Mouse (Mus musculus) liver, adult 2 months (tissue): ENCODE data around the gene Chka. TPM values are rescaled to one million over a fixed set of nuclear protein-coding genes. Genes with fewer than 3 reads are reported as not detected.

Experiments used
- DNase-seq: peaks from one replicate; pipeline ENCODE4 v3.0.0-alpha.2; 2011; ENCODE audit warnings: low read depth, low spot score; ENCODE audit errors: extremely low read depth
- H3K27ac ChIP-seq: fragments of 200-500 bp; replicated peaks from 2 replicates; pipeline ENCODE4 v1.5.1; 2012; ENCODE audit warnings: low read depth, mild to moderate bottlenecking, control low read depth, inconsistent platforms, low read length; ENCODE audit not compliant: insufficient read depth
- H3K27me3 ChIP-seq: fragments of 200-500 bp; 2 replicates; pipeline ENCODE4 v1.6.1; 2012; ENCODE audit warnings: mild to moderate bottlenecking, moderate library complexity, low read length, inconsistent platforms; ENCODE audit not compliant: control insufficient read depth, insufficient read depth
- H3K36me3 ChIP-seq: fragments of 200-500 bp; 2 replicates; pipeline ENCODE4 v1.6.1; 2012; ENCODE audit warnings: low read length, inconsistent platforms; ENCODE audit not compliant: control insufficient read depth, insufficient read depth
- H3K4me1 ChIP-seq: fragments of 200-500 bp; 2 replicates; pipeline ENCODE4 v1.6.1; 2011; ENCODE audit warnings: low read length; ENCODE audit not compliant: control insufficient read depth, insufficient read depth
- H3K4me3 ChIP-seq: fragments of 200-500 bp; 2 replicates; pipeline ENCODE4 v1.5.1; 2011; ENCODE audit warnings: low read depth, mild to moderate bottlenecking, control low read depth, low read length, moderate library complexity; ENCODE audit not compliant: insufficient read depth
- H3K79me2 ChIP-seq: fragments of 200-500 bp; 2 replicates; pipeline ENCODE4 v1.6.1; 2012; ENCODE audit warnings: inconsistent platforms, mild to moderate bottlenecking, low read length, moderate library complexity; ENCODE audit not compliant: control insufficient read depth, insufficient read depth
- H3K9ac ChIP-seq: fragments of 200-500 bp; 2 replicates; pipeline ENCODE4 v1.6.1; 2012; ENCODE audit warnings: low read depth, mild to moderate bottlenecking, control low read depth, inconsistent platforms, low read length
- CTCF ChIP-seq: fragments of 200-500 bp; IDR thresholded peaks from 2 replicates; pipeline ENCODE4 v1.5.1; 2011; ENCODE audit warnings: low read depth, low read length, control low read depth
- POLR2A ChIP-seq: fragments of 200-500 bp; IDR thresholded peaks from 2 replicates; pipeline ENCODE4 v1.6.1; 2011; ENCODE audit warnings: low read length, control low read depth; ENCODE audit not compliant: insufficient read depth; ENCODE audit errors: extremely low read depth
- WGBS: fragments of 180-500 bp; shearing (Covaris S2); methylation state at CpG from one replicate; pipeline ENCODE4 v1.1.7; 2018; 5-methylcytosine and 5-hydroxymethylcytosine counted together
- polyA plus RNA-seq: library from polyadenylated mRNA; depleted of rRNA; stranded (reverse); fragments of >200 nt; gene quantifications from 2 replicates; pipeline ENCODE4 v1.2.3, GENCODE M21; 2012
- total RNA-seq: library from RNA; depleted of rRNA; stranded (reverse); fragments of >200 nt; gene quantifications from 2 replicates; pipeline ENCODE4 v1.2.3, GENCODE M21; 2014

The Chka gene
- total and polyA plus RNA-seq, 2 experiments, result 11.9 to 56.7 TPM

DNA sequence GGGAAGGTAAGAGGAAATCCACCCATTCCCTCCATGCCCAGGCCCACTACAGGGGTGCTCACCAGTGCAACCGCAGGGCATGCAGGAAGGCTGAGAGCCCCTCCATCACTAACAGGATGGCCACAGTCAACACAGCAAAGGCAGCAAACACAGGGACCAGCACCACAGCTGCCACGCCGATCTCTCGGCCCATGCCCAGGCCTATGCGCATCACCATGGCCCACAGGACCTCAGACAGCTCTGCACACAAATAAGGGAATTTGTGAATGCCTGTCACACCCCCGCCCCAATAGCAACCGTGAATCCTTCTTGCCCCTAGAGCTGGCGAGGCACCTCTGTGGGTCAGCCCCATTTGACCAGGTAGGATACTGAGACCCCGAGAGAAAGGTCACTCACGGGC lies 44.6 kb downstream of the Chka start:
- DNase-seq, result no peak
- Histone ChIP-seq H3K9ac (no peak overlapping the region), H3K27me3 (no peaks in the 10 kb centered on the region), H3K36me3 (peaks cover 15% of the 10 kb centered on the region), H3K27ac (no peak overlapping the region), H3K4me1 (peaks cover 8% of the 10 kb centered on the region), H3K79me2 (no peaks in the 10 kb centered on the region), H3K4me3 (no peak overlapping the region)
- no peak for TF ChIP-seq CTCF
- TF ChIP-seq POLR2A, result no peak
- 90% methylated on average over 10 of the region's 10 CpGs for WGBS

DNA sequence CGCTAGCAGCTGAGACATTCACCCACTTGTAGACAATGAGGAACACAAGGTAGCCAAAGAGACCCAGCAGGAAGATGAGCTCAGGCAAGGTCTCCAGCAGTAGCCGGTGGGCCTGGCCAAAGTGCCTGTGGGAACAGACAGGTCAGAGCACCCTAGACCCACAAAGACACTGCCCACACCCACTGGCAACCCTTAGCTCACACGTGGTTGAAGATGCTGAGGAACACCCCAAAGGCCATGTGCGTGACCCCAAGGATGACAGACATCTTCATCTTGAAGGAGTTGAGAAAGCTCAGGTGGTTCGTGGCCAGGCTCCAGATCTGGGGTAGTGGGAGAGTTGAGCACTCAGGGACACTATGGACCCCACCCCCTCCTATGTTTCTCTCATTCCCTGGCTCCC lies 46.0 kb downstream of the Chka start:
- Histone ChIP-seq H3K27me3 (no peaks in the 10 kb centered on the region), H3K9ac (no peak overlapping the region), H3K27ac (no peak overlapping the region), H3K36me3 (peaks cover 12% of the 10 kb centered on the region; the same call in 1 of the 2 replicates), H3K4me3 (no peak overlapping the region), H3K79me2 (no peaks in the 10 kb centered on the region), H3K4me1 (peaks cover 8% of the 10 kb centered on the region)
- no peak for DNase-seq
- 89% methylated on average over 5 of the region's 5 CpGs for WGBS
- no peak for TF ChIP-seq POLR2A
- TF ChIP-seq CTCF, result no peak

DNA sequence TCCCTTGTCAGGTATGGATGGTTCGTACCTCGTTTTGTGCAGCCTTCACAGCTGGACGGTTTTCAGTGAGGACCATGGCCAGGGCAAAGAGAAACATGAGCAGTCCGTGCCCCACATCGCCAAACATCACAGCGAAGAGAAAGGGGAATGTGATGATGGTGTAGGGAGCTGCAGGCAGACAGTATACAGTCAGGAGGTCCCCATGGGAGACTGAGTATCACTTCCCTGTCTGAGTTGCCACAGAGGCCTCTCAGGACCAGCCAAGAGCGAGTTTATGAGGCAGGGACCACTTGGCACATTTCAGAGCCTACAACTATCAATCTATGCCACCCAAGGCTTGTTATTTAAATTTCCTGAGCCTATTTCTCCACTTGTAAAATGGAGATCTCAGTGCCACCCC lies 47.4 kb downstream of the Chka start:
- peaks cover 9% of the 10 kb centered on the region; the same call in 1 of the 2 replicates for H3K36me3 ChIP-seq
- no peak for DNase-seq
- WGBS, result 85% methylated on average over 7 of the region's 7 CpGs
- no peaks in the 10 kb centered on the region for H3K27me3 ChIP-seq
- H3K4me1 ChIP-seq, result peaks cover 8% of the 10 kb centered on the region
- H3K4me3 ChIP-seq, result no peak overlapping the region
- no peak overlapping the region for H3K9ac ChIP-seq
- peaks cover 4% of the 10 kb centered on the region; the same call in 1 of the 2 replicates for H3K79me2 ChIP-seq
- no peak for TF ChIP-seq CTCF
- no peak for TF ChIP-seq POLR2A
- no peak overlapping the region for H3K27ac ChIP-seq

DNA sequence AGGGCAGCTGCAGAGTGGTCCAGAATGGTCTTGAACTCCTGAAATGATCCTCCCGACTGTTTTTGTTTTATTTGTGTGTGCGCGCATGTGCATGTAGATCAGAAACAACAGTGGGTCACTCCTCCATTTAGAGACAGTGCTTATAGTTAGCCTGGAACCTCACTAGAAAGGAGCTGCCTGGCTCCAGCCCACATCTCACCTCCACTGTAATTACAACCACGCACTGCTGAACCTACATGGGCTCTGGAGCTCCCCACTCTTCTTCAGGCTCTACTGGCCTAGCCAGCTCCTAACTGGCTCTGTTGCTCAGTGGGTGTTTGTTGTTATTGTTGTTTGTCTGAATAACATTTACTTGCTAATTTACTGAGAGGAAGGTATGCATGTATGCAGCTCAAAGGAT lies 48.0 kb downstream of the Chka start:
- 94% methylated on average over 4 of the region's 4 CpGs for WGBS
- Histone ChIP-seq H3K27ac (no peak overlapping the region), H3K4me3 (no peak overlapping the region), H3K79me2 (peaks cover 4% of the 10 kb centered on the region; the same call in 1 of the 2 replicates), H3K36me3 (peaks cover 9% of the 10 kb centered on the region; the same call in 1 of the 2 replicates), H3K4me1 (peaks cover 4% of the 10 kb centered on the region), H3K27me3 (no peaks in the 10 kb centered on the region), H3K9ac (no peak overlapping the region)
- no peak for DNase-seq
- TF ChIP-seq CTCF (no peak), POLR2A (no peak)

DNA sequence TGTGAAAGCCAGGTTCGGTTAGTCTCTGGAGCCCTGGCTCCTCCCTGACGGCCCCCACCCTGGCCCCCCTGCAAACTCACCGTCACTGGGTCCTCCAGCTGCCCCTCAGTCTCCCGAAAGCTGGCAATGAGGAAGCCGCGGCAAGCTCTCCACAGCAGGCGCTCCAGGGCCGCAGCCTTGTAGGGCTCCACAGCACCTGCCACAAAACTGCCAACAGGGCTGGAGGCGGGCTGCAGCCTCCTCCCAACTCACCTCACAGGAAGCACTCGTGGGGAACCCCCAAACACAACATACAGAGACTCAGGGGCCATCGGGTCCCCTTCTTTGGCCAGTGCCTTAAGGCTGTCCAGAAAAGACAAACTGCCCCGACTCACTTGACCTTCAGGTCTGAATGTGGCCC lies 51.4 kb downstream of the Chka start:
- peaks cover 4% of the 10 kb centered on the region; the same call in 1 of the 2 replicates for H3K79me2 ChIP-seq
- peaks cover 14% of the 10 kb centered on the region for H3K4me1 ChIP-seq
- H3K36me3 ChIP-seq, result peaks cover 4% of the 10 kb centered on the region; the same call in 1 of the 2 replicates
- H3K9ac ChIP-seq, result no peak overlapping the region
- 90% methylated on average over 12 of the region's 12 CpGs for WGBS
- H3K4me3 ChIP-seq, result no peak overlapping the region
- no peak for DNase-seq
- no peaks in the 10 kb centered on the region for H3K27me3 ChIP-seq
- H3K27ac ChIP-seq, result no peak overlapping the region
- no peak for TF ChIP-seq CTCF
- TF ChIP-seq POLR2A, result no peak

DNA sequence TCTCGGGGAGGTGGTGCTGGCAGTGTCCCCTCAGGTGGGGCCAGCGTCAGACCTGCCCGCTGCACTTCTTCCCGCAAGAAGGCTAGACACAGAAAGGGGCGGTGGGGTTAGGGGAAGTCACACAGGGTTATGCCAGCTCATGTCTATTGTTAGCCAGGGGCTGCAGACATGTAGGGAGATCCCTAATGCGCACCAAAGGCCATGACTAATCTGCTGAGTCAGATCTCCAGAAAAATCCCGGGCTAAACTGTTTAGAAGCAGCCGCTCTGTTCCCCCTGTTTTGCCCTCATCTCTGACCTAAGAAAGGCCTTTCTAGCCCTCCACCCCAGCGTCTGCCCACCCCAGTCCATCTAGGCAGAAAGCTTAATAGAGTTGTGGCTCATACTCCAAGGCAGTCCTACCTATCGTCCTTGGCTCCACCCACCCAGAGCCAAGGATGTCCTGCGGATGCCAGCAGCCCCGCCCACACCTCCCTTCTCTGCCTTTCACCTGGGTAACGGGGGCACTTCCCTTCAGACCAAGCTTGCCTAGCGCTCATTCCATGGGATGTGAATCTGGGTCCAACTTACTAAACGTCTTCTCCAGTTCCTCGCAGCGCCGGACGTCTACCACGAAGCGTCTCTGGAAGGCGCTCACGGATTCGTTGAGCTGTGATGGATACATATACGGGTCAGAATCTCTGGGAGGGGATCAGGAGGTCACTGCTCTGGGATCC lies 52.2 kb downstream of the Chka start:
- no peak overlapping the region for H3K9ac ChIP-seq
- H3K79me2 ChIP-seq, result peaks cover 4% of the 10 kb centered on the region; the same call in 1 of the 2 replicates
- H3K36me3 ChIP-seq, result peaks cover 4% of the 10 kb centered on the region; the same call in 1 of the 2 replicates
- H3K27ac ChIP-seq, result no peak overlapping the region
- no peak for TF ChIP-seq POLR2A
- TF ChIP-seq CTCF, result no peak
- peaks cover 14% of the 10 kb centered on the region for H3K4me1 ChIP-seq
- no peak for DNase-seq
- WGBS, result 91% methylated on average over 25 of the region's 25 CpGs
- no peaks in the 10 kb centered on the region for H3K27me3 ChIP-seq
- no peak overlapping the region for H3K4me3 ChIP-seq
